Mouse (Mus musculus) midbrain, embryonic 13.5 days (tissue): Measurements from ENCODE around the gene 4930453N24Rik. TPM values are rescaled to one million over a fixed set of nuclear protein-coding genes. Genes with fewer than 3 reads are reported as not detected.

Source experiments
- ATAC-seq: fragments of 200-750 bp; cut with Nextera tagmentation; 2 replicates; pipeline ENCODE4 v1.8.0; 2017; ENCODE audit warnings: mild to moderate bottlenecking, moderate TSS enrichment, moderate library complexity
- H3K27ac ChIP-seq: fragments of 300-500 bp; sonication (generic); 2 replicates; pipeline ENCODE4 v1.5.1; 2015; ENCODE audit warnings: inconsistent platforms, mild to moderate bottlenecking, moderate library complexity
- H3K27me3 ChIP-seq: fragments of 300-500 bp; sonication (generic); 2 replicates; pipeline ENCODE4 v1.6.1; 2015; ENCODE audit warnings: mild to moderate bottlenecking, inconsistent platforms
- H3K36me3 ChIP-seq: fragments of 300-500 bp; sonication (generic); 2 replicates; pipeline ENCODE4 v1.6.1; 2015; ENCODE audit warnings: mild to moderate bottlenecking, inconsistent platforms
- H3K4me1 ChIP-seq: fragments of 300-500 bp; sonication (generic); replicated peaks from 2 replicates; pipeline ENCODE4 v1.6.1; 2015; ENCODE audit warnings: inconsistent platforms
- H3K4me2 ChIP-seq: fragments of 300-500 bp; sonication (generic); replicated peaks from 2 replicates; pipeline ENCODE4 v1.6.1; 2015; ENCODE audit warnings: moderate library complexity, mild to moderate bottlenecking, inconsistent platforms
- H3K4me3 ChIP-seq: fragments of 300-500 bp; sonication (generic); replicated peaks from 2 replicates; pipeline ENCODE4 v1.5.1; 2015; ENCODE audit warnings: mild to moderate bottlenecking, inconsistent platforms
- H3K9ac ChIP-seq: fragments of 300-500 bp; sonication (generic); replicated peaks from 2 replicates; pipeline ENCODE4 v1.6.1; 2015; ENCODE audit warnings: mild to moderate bottlenecking, inconsistent platforms
- H3K9me3 ChIP-seq: fragments of 300-500 bp; sonication (generic); 2 replicates; pipeline ENCODE4 v1.6.1; 2016; ENCODE audit warnings: mild to moderate bottlenecking, inconsistent platforms
- WGBS: fragments of 180-500 bp; shearing (Covaris S2); methylation state at CpG from one replicate; pipeline ENCODE4 v1.1.7; 2015; 5-methylcytosine and 5-hydroxymethylcytosine counted together
- polyA plus RNA-seq: library from polyadenylated mRNA; unstranded; fragments of >200 nt; fragmentation: Nextera tagmentation; extraction: Ambion mirVana; gene quantifications from 2 replicates; pipeline ENCODE4 v1.2.1, GENCODE M21; 2015

Gene 4930453N24Rik
- polyA plus RNA-seq, 1 experiment from 2014 or later, result 22.2 TPM

DNA sequence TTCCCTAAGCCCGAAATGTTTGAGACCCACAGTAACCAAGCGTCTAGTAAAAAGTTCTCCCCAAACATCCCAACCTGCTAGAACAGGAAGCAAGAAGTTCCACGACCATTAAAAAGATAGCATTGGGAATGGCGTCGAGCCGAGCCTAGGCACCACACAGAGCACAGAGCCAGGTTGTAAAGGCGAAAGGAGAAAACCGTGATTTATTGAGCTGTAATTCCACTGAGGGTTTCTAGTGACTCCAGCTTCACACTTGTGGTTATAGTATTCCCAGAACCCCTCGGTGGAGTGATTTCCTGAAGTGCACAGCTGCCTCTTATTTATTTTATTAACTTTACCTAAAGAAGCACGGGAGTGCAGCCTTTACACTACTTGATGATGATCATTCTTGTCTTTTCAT lies 53.1 kb downstream of the 4930453N24Rik start:
- 87% methylated on average over 10 of the region's 10 CpGs for WGBS

DNA sequence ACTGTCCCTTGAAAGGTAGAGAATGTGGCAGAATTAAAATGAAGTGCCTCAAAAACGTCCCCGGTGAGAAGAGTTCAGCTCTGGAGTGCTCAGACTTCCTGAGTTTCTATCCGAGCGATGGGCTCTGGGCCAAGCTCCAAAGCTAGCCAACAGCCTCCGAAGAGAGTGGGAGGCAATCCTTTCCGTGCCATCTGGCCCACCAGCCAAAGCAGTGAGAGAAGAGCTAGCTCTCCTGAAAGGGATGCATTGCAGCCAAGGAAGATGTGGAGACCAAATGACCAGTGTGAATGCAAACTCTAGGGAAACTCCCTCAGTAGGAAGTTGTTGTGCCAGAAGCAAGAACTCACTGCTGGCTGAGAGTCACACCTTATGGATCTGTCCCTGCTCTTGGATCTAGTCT lies 59.1 kb downstream of the 4930453N24Rik start:
- no peak for ATAC-seq
- WGBS, result 90% methylated on average over 6 of the region's 6 CpGs

More for the DNA sequence above, 53.1 kb downstream of the 4930453N24Rik start:
- Histone ChIP-seq H3K4me2 (no peak overlapping the region), H3K36me3 (no peaks in the 10 kb centered on the region), H3K4me1 (no peaks in the 10 kb centered on the region), H3K9ac (no peak overlapping the region), H3K27me3 (0 out of 2 replicates have a peak, but pooled peaks cover 3% of the 10 kb centered on the region), H3K27ac (no peak overlapping the region), H3K4me3 (no peak overlapping the region), H3K9me3 (no peaks in the 10 kb centered on the region)
- ATAC-seq, result no peak

More for the DNA sequence above, 59.1 kb downstream of the 4930453N24Rik start:
- Histone ChIP-seq H3K9me3 (no peaks in the 10 kb centered on the region), H3K4me3 (no peak overlapping the region), H3K36me3 (no peaks in the 10 kb centered on the region), H3K27ac (no peak overlapping the region), H3K27me3 (no peaks in the 10 kb centered on the region), H3K9ac (no peak overlapping the region), H3K4me1 (no peaks in the 10 kb centered on the region), H3K4me2 (no peak overlapping the region)

Other genes starting within 250 kb of the 4930453N24Rik start
- gene Csnka2ip, start 168.8 kb downstream of the 4930453N24Rik start, polyA plus RNA-seq, result not detected in 2 replicates
- 6.2 and 6.8 TPM in 2 replicates for gene Zfp654, start 80.5 kb upstream of the 4930453N24Rik start, polyA plus RNA-seq
- gene Cggbp1, start 80.8 kb upstream of the 4930453N24Rik start, polyA plus RNA-seq, result 78.9 and 84.5 TPM in 2 replicates